Mouse (Mus musculus): ENCODE data around the gene Cyb561d1. TPM values are rescaled to one million over a fixed set of nuclear protein-coding genes. Genes with fewer than 3 reads are reported as not detected.
A peak's percentile ranks its signal among the peaks of the same experiment; 100 is the strongest.
"Not testable (repeated sequence)": the region's sequence is repeated elsewhere in the genome, so short reads cannot be mapped to it uniquely, and the experiment has no call there.

Gene Cyb561d1
- polyA plus RNA-seq (2015; fragmentation: Nextera tagmentation; extraction: Ambion mirVana): 1.5 and 1.6 TPM in 2 replicates

- Histone ChIP-seq H3K4me1 (ENCODE audit: insufficient read depth) (peaks cover 15% of the 10 kb centered on the region), H3K27ac (ENCODE audit: low read depth) (peak within 1 kb of the TSS; percentile 90), H3K4me3 (ENCODE audit: low read depth, low read length) (peak within 1 kb of the TSS; percentile 70), H3K4me2 (ENCODE audit: low read depth, low read length) (peak within 1 kb of the TSS; percentile 66), H3K27me3 (ENCODE audit: insufficient read depth, low read length) (no peaks in the 10 kb centered on the region), H3K9ac (replicated peaks) (peak within 1 kb of the TSS; percentile 73), H3K36me3 (replicated peaks; ENCODE audit: insufficient read depth, low read length) (peaks cover 16% of the 10 kb centered on the region), H3K9me3 (ENCODE audit: low read length) (no peaks in the 10 kb centered on the region)
- TF ChIP-seq EP300 (IDR thresholded peaks at IDR 0.05; ENCODE audit: low read depth) (no peak), CTCF (IDR thresholded peaks at IDR 0.05; ENCODE audit: low read depth) (peak; percentile 89)
- WGBS (ENCODE audit: insufficient replicate concordance): 3% methylated on average over 44 of the region's 44 CpGs
- ATAC-seq (peak; percentile 95), DNase-seq (peak; percentile 97)
These were observed at the start of gene Cyb561d1 for GRCm38 (mm10) chr3:108200329-108201323. Gene Cyb561d1 (minus strand): TSS chr3:108201212.

- no peaks in the 10 kb centered on the region for H3K27me3 ChIP-seq (ENCODE audit: insufficient read depth, low read length)
- H3K9ac ChIP-seq (replicated peaks): no peak overlapping the region
- no peaks in the 10 kb centered on the region for H3K36me3 ChIP-seq (replicated peaks; ENCODE audit: insufficient read depth, low read length)
- no peak overlapping the region for H3K27ac ChIP-seq (ENCODE audit: low read depth)
- no peak for DNase-seq
- H3K4me3 ChIP-seq (ENCODE audit: low read depth, low read length): no peak overlapping the region
- 61% methylated on average over 2 of the region's 2 CpGs for WGBS (ENCODE audit: insufficient replicate concordance)
- H3K4me2 ChIP-seq (ENCODE audit: low read depth, low read length): no peak overlapping the region
- no peaks in the 10 kb centered on the region for H3K9me3 ChIP-seq (ENCODE audit: low read length)
- H3K4me1 ChIP-seq (ENCODE audit: insufficient read depth): no peaks in the 10 kb centered on the region
- TF ChIP-seq EP300 (IDR thresholded peaks at IDR 0.05; ENCODE audit: low read depth) (no peak), CTCF (IDR thresholded peaks at IDR 0.05; ENCODE audit: low read depth) (no peak)
- ATAC-seq: no peak
These were observed 45.8 kb upstream of the Cyb561d1 start for GRCm38 (mm10) chr3:108246857-108247256.

- Histone ChIP-seq H3K4me1 (ENCODE audit: insufficient read depth) (no peaks in the 10 kb centered on the region), H3K27ac (ENCODE audit: low read depth) (no peak overlapping the region), H3K4me3 (ENCODE audit: low read depth, low read length) (no peak overlapping the region), H3K9ac (replicated peaks) (no peak overlapping the region), H3K4me2 (ENCODE audit: low read depth, low read length) (no peak overlapping the region), H3K27me3 (ENCODE audit: insufficient read depth, low read length) (no peaks in the 10 kb centered on the region), H3K36me3 (replicated peaks; ENCODE audit: insufficient read depth, low read length) (no peaks in the 10 kb centered on the region), H3K9me3 (ENCODE audit: low read length) (no peaks in the 10 kb centered on the region)
- WGBS (ENCODE audit: insufficient replicate concordance): 81% methylated on average over 3 of the region's 3 CpGs
- no peak for ATAC-seq
- no peak for DNase-seq
- TF ChIP-seq EP300 (IDR thresholded peaks at IDR 0.05; ENCODE audit: low read depth): no peak
- no peak for TF ChIP-seq CTCF (IDR thresholded peaks at IDR 0.05; ENCODE audit: low read depth)
These were observed 40.3 kb upstream of the Cyb561d1 start for GRCm38 (mm10) chr3:108241243-108241839.

GRCm38 (mm10) chr3:108237474-108238102 is 36.6 kb upstream of the Cyb561d1 start:
- not testable (repeated sequence) for H3K4me1 ChIP-seq (ENCODE audit: insufficient read depth); H3K4me3 ChIP-seq (ENCODE audit: low read depth, low read length); H3K9ac ChIP-seq (replicated peaks); ATAC-seq; H3K9me3 ChIP-seq (ENCODE audit: low read length); H3K27me3 ChIP-seq (ENCODE audit: insufficient read depth, low read length); H3K27ac ChIP-seq (ENCODE audit: low read depth); H3K4me2 ChIP-seq (ENCODE audit: low read depth, low read length); H3K36me3 ChIP-seq (replicated peaks; ENCODE audit: insufficient read depth, low read length); DNase-seq
- TF ChIP-seq CTCF (IDR thresholded peaks at IDR 0.05; ENCODE audit: low read depth): peak; percentile 45
- 78% methylated on average over 4 of the region's 4 CpGs for WGBS (ENCODE audit: insufficient replicate concordance)

- H3K4me3 ChIP-seq (ENCODE audit: low read depth, low read length): no peak overlapping the region
- H3K4me2 ChIP-seq (ENCODE audit: low read depth, low read length): no peak overlapping the region
- H3K27ac ChIP-seq (ENCODE audit: low read depth): no peak overlapping the region
- 69% methylated on average over 4 of the region's 4 CpGs for WGBS (ENCODE audit: insufficient replicate concordance)
- H3K9ac ChIP-seq (replicated peaks): no peak overlapping the region
- ATAC-seq: no peak
- no peaks in the 10 kb centered on the region for H3K36me3 ChIP-seq (replicated peaks; ENCODE audit: insufficient read depth, low read length)
- no peak for TF ChIP-seq EP300 (IDR thresholded peaks at IDR 0.05; ENCODE audit: low read depth)
- no peak for TF ChIP-seq CTCF (IDR thresholded peaks at IDR 0.05; ENCODE audit: low read depth)
- no peaks in the 10 kb centered on the region for H3K9me3 ChIP-seq (ENCODE audit: low read length)
- H3K27me3 ChIP-seq (ENCODE audit: insufficient read depth, low read length): peaks cover 16% of the 10 kb centered on the region
- no peak for DNase-seq
- no peaks in the 10 kb centered on the region for H3K4me1 ChIP-seq (ENCODE audit: insufficient read depth)
These were observed 30.6 kb upstream of the Cyb561d1 start for GRCm38 (mm10) chr3:108231646-108232045.

DNA sequence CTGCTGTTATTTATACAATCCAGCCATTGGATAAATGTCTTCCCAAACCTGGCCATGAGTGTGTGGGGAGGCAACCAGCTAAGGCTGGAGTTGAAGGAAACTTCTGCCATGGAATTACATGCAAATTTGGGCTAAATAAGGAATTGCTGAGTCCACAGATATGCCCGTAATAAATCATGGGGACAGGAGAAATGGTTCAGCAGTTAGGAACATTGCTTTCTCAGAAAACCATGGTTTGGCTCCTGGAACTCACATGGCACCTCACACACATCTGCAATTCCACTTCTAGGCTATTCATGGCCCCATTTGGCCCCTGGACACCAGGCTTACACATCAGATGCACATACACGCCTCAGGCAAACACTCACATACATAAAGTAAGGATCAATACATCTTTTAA is 26.5 kb upstream of the Cyb561d1 start:
- Histone ChIP-seq H3K27me3 (ENCODE audit: insufficient read depth, low read length) (peaks cover 48% of the 10 kb centered on the region), H3K27ac (ENCODE audit: low read depth) (no peak overlapping the region), H3K36me3 (replicated peaks; ENCODE audit: insufficient read depth, low read length) (no peaks in the 10 kb centered on the region), H3K4me3 (ENCODE audit: low read depth, low read length) (no peak overlapping the region), H3K9ac (replicated peaks) (no peak overlapping the region), H3K9me3 (ENCODE audit: low read length) (no peaks in the 10 kb centered on the region), H3K4me2 (ENCODE audit: low read depth, low read length) (no peak overlapping the region), H3K4me1 (ENCODE audit: insufficient read depth) (peaks cover 9% of the 10 kb centered on the region)
- DNase-seq (no peak), ATAC-seq (no peak)
- WGBS (ENCODE audit: insufficient replicate concordance): 63% methylated on average over 2 of the region's 2 CpGs
- TF ChIP-seq CTCF (IDR thresholded peaks at IDR 0.05; ENCODE audit: low read depth): no peak
- no peak for TF ChIP-seq EP300 (IDR thresholded peaks at IDR 0.05; ENCODE audit: low read depth)

Data from liver, postnatal 0 days (tissue).